Mouse (Mus musculus): ENCODE data around the gene Map3k5. TPM values are rescaled to one million over a fixed set of nuclear protein-coding genes. Genes with fewer than 3 reads are reported as not detected.

Gene Map3k5
- polyA plus RNA-seq, 1 experiment from 2014 or later, result 0.83 TPM

GRCm38 (mm10) chr10:20148773-20149120 is 214.5 kb downstream of the Map3k5 start:
- Histone ChIP-seq H3K4me2 (ENCODE audit: low read depth, low read length) (peak overlapping the region; percentile 95), H3K4me1 (ENCODE audit: control insufficient read depth, low read depth, low read length) (peaks cover 5% of the 10 kb centered on the region), H3K9me3 (replicated peaks; ENCODE audit: control insufficient read depth, low read length) (no peaks in the 10 kb centered on the region), H3K27ac (ENCODE audit: low read length) (no peak overlapping the region; the same call in 1 of the 2 replicates), H3K4me3 (ENCODE audit: low read depth, low read length) (peak overlapping the region; percentile 72), H3K36me3 (ENCODE audit: control insufficient read depth, insufficient read depth) (no peaks in the 10 kb centered on the region), H3K27me3 (ENCODE audit: control insufficient read depth, insufficient read depth, low read depth, low read length) (peaks cover 25% of the 10 kb centered on the region), H3K9ac (ENCODE audit: low read depth, low read length) (peak overlapping the region; percentile 68)
- ATAC-seq (ENCODE audit: low read depth), result peak; percentile 93
- WGBS (ENCODE audit: insufficient replicate concordance), result under 1% methylated on average over 38 of the region's 58 CpGs

GRCm38 (mm10) chr10:20149121-20149834 is 215.0 kb downstream of the Map3k5 start:
- Histone ChIP-seq H3K4me2 (ENCODE audit: low read depth, low read length) (peak overlapping the region; percentile 95), H3K36me3 (ENCODE audit: control insufficient read depth, insufficient read depth) (no peaks in the 10 kb centered on the region), H3K4me1 (ENCODE audit: control insufficient read depth, low read depth, low read length) (peaks cover 5% of the 10 kb centered on the region), H3K4me3 (ENCODE audit: low read depth, low read length) (peak overlapping the region; percentile 72), H3K9ac (ENCODE audit: low read depth, low read length) (peak overlapping the region; percentile 68), H3K27ac (ENCODE audit: low read length) (peak overlapping the region; percentile 45; the same call in 1 of the 2 replicates), H3K9me3 (replicated peaks; ENCODE audit: control insufficient read depth, low read length) (no peaks in the 10 kb centered on the region), H3K27me3 (ENCODE audit: control insufficient read depth, insufficient read depth, low read depth, low read length) (peaks cover 25% of the 10 kb centered on the region)
- peak; percentile 63 for ATAC-seq (ENCODE audit: low read depth)
- under 1% methylated on average over 54 of the region's 74 CpGs for WGBS (ENCODE audit: insufficient replicate concordance)

- ATAC-seq (ENCODE audit: low read depth), result no peak
- 3% methylated on average over 13 of the region's 13 CpGs for WGBS (ENCODE audit: insufficient replicate concordance)
- Histone ChIP-seq H3K4me2 (ENCODE audit: low read depth, low read length) (peak overlapping the region; percentile 95), H3K9me3 (replicated peaks; ENCODE audit: control insufficient read depth, low read length) (no peaks in the 10 kb centered on the region), H3K9ac (ENCODE audit: low read depth, low read length) (peak overlapping the region; percentile 68), H3K36me3 (ENCODE audit: control insufficient read depth, insufficient read depth) (no peaks in the 10 kb centered on the region), H3K27ac (ENCODE audit: low read length) (no peak overlapping the region), H3K27me3 (ENCODE audit: control insufficient read depth, insufficient read depth, low read depth, low read length) (peaks cover 25% of the 10 kb centered on the region), H3K4me1 (ENCODE audit: control insufficient read depth, low read depth, low read length) (peaks cover 5% of the 10 kb centered on the region), H3K4me3 (ENCODE audit: low read depth, low read length) (peak overlapping the region; percentile 72)
These were observed 215.6 kb downstream of the Map3k5 start for GRCm38 (mm10) chr10:20149835-20150355.

DNA sequence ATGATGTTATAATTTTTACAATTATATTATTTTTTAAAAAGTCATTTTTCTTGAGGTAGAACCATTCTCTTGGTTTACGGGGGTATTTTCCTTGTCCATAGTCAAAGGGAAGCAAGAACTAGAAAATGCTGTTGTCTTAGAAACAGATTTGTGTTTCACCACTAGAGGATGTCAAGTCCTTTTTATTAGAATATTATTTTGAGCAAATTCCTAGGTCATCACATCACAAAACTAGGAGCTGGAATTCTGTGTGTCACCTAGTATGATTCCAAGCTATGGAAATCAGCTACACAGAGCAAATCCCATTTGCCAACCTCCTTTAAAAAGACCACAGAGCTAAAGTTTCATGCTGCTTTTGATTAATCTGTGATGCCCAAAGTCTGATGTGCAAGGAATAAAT is 217.9 kb downstream of the Map3k5 start:
- Histone ChIP-seq H3K4me1 (ENCODE audit: control insufficient read depth, low read depth, low read length) (peaks cover 5% of the 10 kb centered on the region), H3K4me2 (ENCODE audit: low read depth, low read length) (no peak overlapping the region), H3K9me3 (replicated peaks; ENCODE audit: control insufficient read depth, low read length) (no peaks in the 10 kb centered on the region), H3K27ac (ENCODE audit: low read length) (no peak overlapping the region), H3K27me3 (ENCODE audit: control insufficient read depth, insufficient read depth, low read depth, low read length) (peaks cover 25% of the 10 kb centered on the region), H3K9ac (ENCODE audit: low read depth, low read length) (no peak overlapping the region), H3K36me3 (ENCODE audit: control insufficient read depth, insufficient read depth) (no peaks in the 10 kb centered on the region), H3K4me3 (ENCODE audit: low read depth, low read length) (no peak overlapping the region)
- no peak for ATAC-seq (ENCODE audit: low read depth)
- 78% methylated on average over 1 of the region's 1 CpGs for WGBS (ENCODE audit: insufficient replicate concordance)

DNA sequence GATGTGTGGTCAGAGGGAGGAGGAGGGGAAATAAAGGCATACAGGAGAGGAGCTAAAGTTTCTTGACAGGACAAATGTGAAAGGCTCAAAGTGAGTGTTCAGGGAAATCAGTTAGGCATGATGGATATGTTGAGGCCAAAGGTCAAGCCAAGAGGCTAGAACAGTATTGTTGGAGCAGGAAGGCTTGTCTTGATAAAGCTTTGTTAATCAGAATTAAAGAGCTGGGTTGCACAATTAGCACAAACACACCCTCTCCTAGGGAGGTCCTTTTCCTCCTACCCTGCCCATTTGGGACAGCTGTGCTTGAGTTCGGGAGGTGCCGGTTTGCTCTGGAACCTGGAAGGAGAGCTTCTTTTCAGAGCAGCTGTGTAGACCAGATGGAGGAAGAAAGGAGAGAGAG is 219.2 kb downstream of the Map3k5 start:
- ATAC-seq (ENCODE audit: low read depth), result no peak

GRCm38 (mm10) chr10:20155401-20155800 is 221.1 kb downstream of the Map3k5 start:
- WGBS (ENCODE audit: insufficient replicate concordance), result 34% methylated on average over 7 of the region's 7 CpGs
- no peak overlapping the region for H3K4me2 ChIP-seq (ENCODE audit: low read depth, low read length)
- H3K9me3 ChIP-seq (replicated peaks; ENCODE audit: control insufficient read depth, low read length), result no peaks in the 10 kb centered on the region
- H3K27me3 ChIP-seq (ENCODE audit: control insufficient read depth, insufficient read depth, low read depth, low read length), result no peaks in the 10 kb centered on the region
- ATAC-seq (ENCODE audit: low read depth), result no peak
- no peak overlapping the region for H3K9ac ChIP-seq (ENCODE audit: low read depth, low read length)
- no peak overlapping the region for H3K27ac ChIP-seq (ENCODE audit: low read length)
- H3K36me3 ChIP-seq (ENCODE audit: control insufficient read depth, insufficient read depth), result no peaks in the 10 kb centered on the region
- no peak overlapping the region for H3K4me3 ChIP-seq (ENCODE audit: low read depth, low read length)
- H3K4me1 ChIP-seq (ENCODE audit: control insufficient read depth, low read depth, low read length), result peaks cover 5% of the 10 kb centered on the region

More for the DNA sequence above, 219.2 kb downstream of the Map3k5 start:
- Histone ChIP-seq H3K4me3 (ENCODE audit: low read depth, low read length) (no peak overlapping the region), H3K4me1 (ENCODE audit: control insufficient read depth, low read depth, low read length) (peaks cover 5% of the 10 kb centered on the region), H3K9ac (ENCODE audit: low read depth, low read length) (no peak overlapping the region), H3K27ac (ENCODE audit: low read length) (no peak overlapping the region), H3K36me3 (ENCODE audit: control insufficient read depth, insufficient read depth) (no peaks in the 10 kb centered on the region), H3K9me3 (replicated peaks; ENCODE audit: control insufficient read depth, low read length) (no peaks in the 10 kb centered on the region), H3K4me2 (ENCODE audit: low read depth, low read length) (no peak overlapping the region), H3K27me3 (ENCODE audit: control insufficient read depth, insufficient read depth, low read depth, low read length) (peaks cover 18% of the 10 kb centered on the region)
- WGBS (ENCODE audit: insufficient replicate concordance), result 70% methylated on average over 2 of the region's 2 CpGs

DNA sequence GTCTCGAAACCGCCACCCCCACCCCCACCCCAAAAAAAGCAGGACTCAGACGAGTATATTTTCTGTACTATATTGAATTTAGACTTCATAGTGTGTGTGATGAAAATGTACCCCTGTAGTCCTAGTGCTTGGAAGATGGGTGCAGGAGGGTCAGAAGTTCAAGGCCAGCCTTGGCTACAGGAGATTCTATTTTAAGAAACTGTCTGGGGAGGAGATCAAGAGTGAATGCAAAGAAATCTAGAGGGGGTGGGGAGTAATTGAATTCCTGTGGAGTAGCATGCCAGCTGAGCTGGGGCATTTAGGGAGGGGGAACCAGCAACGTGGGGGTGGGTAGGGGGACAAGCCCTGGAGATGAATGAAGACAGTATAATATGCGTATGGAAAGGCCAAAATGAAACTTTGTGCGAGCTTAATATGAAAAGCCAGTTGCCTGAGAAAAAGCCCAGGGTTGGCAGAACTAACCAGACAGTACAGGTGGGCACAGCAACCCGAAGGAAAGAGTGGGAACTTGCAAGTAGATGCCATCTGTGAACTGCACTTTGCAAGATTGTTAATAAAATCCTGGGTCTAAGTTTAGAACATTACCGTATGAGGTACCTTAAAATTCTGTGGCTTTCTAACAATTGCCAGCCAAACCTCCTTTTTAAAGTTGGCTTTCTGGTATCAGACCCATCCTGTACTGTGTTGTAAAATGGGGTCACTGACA is 222.9 kb downstream of the Map3k5 start:
- no peaks in the 10 kb centered on the region for H3K9me3 ChIP-seq (replicated peaks; ENCODE audit: control insufficient read depth, low read length)
- H3K36me3 ChIP-seq (ENCODE audit: control insufficient read depth, insufficient read depth), result no peaks in the 10 kb centered on the region
- H3K27ac ChIP-seq (ENCODE audit: low read length), result no peak overlapping the region
- no peak overlapping the region for H3K4me3 ChIP-seq (ENCODE audit: low read depth, low read length)
- 71% methylated on average over 8 of the region's 8 CpGs for WGBS (ENCODE audit: insufficient replicate concordance)
- H3K9ac ChIP-seq (ENCODE audit: low read depth, low read length), result no peak overlapping the region
- no peak overlapping the region for H3K4me2 ChIP-seq (ENCODE audit: low read depth, low read length)
- H3K27me3 ChIP-seq (ENCODE audit: control insufficient read depth, insufficient read depth, low read depth, low read length), result no peaks in the 10 kb centered on the region
- ATAC-seq (ENCODE audit: low read depth), result no peak
- peaks cover 5% of the 10 kb centered on the region for H3K4me1 ChIP-seq (ENCODE audit: control insufficient read depth, low read depth, low read length)

- ATAC-seq (ENCODE audit: low read depth), result no peak
- Histone ChIP-seq H3K9me3 (replicated peaks; ENCODE audit: control insufficient read depth, low read length) (no peaks in the 10 kb centered on the region), H3K36me3 (ENCODE audit: control insufficient read depth, insufficient read depth) (no peaks in the 10 kb centered on the region), H3K9ac (ENCODE audit: low read depth, low read length) (no peak overlapping the region), H3K4me1 (ENCODE audit: control insufficient read depth, low read depth, low read length) (no peaks in the 10 kb centered on the region; the same call in none of the 2 replicates), H3K4me2 (ENCODE audit: low read depth, low read length) (no peak overlapping the region), H3K4me3 (ENCODE audit: low read depth, low read length) (no peak overlapping the region), H3K27ac (ENCODE audit: low read length) (no peak overlapping the region), H3K27me3 (ENCODE audit: control insufficient read depth, insufficient read depth, low read depth, low read length) (no peaks in the 10 kb centered on the region)
- 49% methylated on average over 4 of the region's 4 CpGs for WGBS (ENCODE audit: insufficient replicate concordance)
These were observed 224.5 kb downstream of the Map3k5 start for GRCm38 (mm10) chr10:20158756-20159155.

DNA sequence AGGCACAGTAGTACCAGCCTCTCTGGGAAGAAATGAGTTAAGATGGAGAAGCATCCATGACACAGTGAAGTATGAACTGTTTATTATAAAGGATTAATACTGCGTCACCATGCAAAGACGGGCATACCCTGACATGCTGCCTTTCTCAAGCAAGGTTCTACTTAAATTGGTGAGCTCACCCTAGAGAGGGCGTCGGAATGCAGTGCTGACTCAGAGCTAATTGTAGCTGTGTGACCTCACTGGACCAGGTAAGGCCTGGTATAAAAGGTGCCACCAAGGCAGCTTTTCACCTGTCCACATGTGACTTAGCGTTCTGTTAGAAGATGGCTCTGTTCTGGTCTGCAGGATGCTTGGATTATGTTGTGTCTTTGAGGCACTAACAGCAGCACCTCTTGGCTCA is 225.0 kb downstream of the Map3k5 start:
- Histone ChIP-seq H3K9me3 (replicated peaks; ENCODE audit: control insufficient read depth, low read length) (no peaks in the 10 kb centered on the region), H3K4me1 (ENCODE audit: control insufficient read depth, low read depth, low read length) (no peaks in the 10 kb centered on the region; the same call in none of the 2 replicates), H3K27ac (ENCODE audit: low read length) (no peak overlapping the region), H3K4me2 (ENCODE audit: low read depth, low read length) (no peak overlapping the region), H3K36me3 (ENCODE audit: control insufficient read depth, insufficient read depth) (no peaks in the 10 kb centered on the region), H3K9ac (ENCODE audit: low read depth, low read length) (no peak overlapping the region), H3K4me3 (ENCODE audit: low read depth, low read length) (no peak overlapping the region), H3K27me3 (ENCODE audit: control insufficient read depth, insufficient read depth, low read depth, low read length) (no peaks in the 10 kb centered on the region)
- ATAC-seq (ENCODE audit: low read depth), result no peak
- WGBS (ENCODE audit: insufficient replicate concordance), result 75% methylated on average over 5 of the region's 5 CpGs
